Mouse (Mus musculus) frontal cortex, postnatal 25 days (tissue): Measurements from ENCODE around the gene Samd10.

Experiments used
- DNase-seq, 2 experiments: peaks; one replicate each; pipeline ENCODE4 v3.0.0; 2022; ENCODE audit warnings: low spot score in 2 of 2

The Samd10 gene

GRCm38 (mm10) chr2:181598454-181599351, at the start of gene Samd10:
Gene Samd10, minus strand, starts transcription at chr2:181599212.
- no peak for DNase-seq

- no peak for DNase-seq
Measured at GRCm38 (mm10) chr2:181646626-181647472, 47.8 kb upstream of the Samd10 start.

GRCm38 (mm10) chr2:181645666-181646065, 46.7 kb upstream of the Samd10 start:
- DNase-seq = no peak

- DNase-seq = no peak
Measured at GRCm38 (mm10) chr2:181644361-181644760, 45.3 kb upstream of the Samd10 start.

- no peak for DNase-seq
Measured at GRCm38 (mm10) chr2:181635865-181636264, 36.9 kb upstream of the Samd10 start.

GRCm38 (mm10) chr2:181632624-181633023, 33.6 kb upstream of the Samd10 start:
- DNase-seq = no peak

- no peak for DNase-seq
Measured at GRCm38 (mm10) chr2:181628471-181628870, 29.5 kb upstream of the Samd10 start.

GRCm38 (mm10) chr2:181623401-181623800, 24.4 kb upstream of the Samd10 start:
- DNase-seq = no peak

- DNase-seq = no peak
Measured at GRCm38 (mm10) chr2:181618761-181619495, 19.9 kb upstream of the Samd10 start.

- DNase-seq = no peak
Measured at GRCm38 (mm10) chr2:181602367-181602766, 3.4 kb upstream of the Samd10 start.

- no peak for DNase-seq
Measured at GRCm38 (mm10) chr2:181601751-181602145, 2.7 kb upstream of the Samd10 start.

- peak; percentile 93 to 95 for DNase-seq
Measured at GRCm38 (mm10) chr2:181600828-181601750, 2.1 kb upstream of the Samd10 start.

- no peak for DNase-seq
Measured at GRCm38 (mm10) chr2:181600226-181600758, 1.3 kb upstream of the Samd10 start.

GRCm38 (mm10) chr2:181597378-181598061, 1.5 kb downstream of the Samd10 start:
- no peak for DNase-seq

- no peak for DNase-seq
Measured at GRCm38 (mm10) chr2:181596221-181596960, 2.6 kb downstream of the Samd10 start.

- no peak for DNase-seq
Measured at GRCm38 (mm10) chr2:181594946-181595696, 3.9 kb downstream of the Samd10 start.

GRCm38 (mm10) chr2:181593937-181594336, 5.1 kb downstream of the Samd10 start:
- DNase-seq = no peak

GRCm38 (mm10) chr2:181593042-181593421, 6.0 kb downstream of the Samd10 start:
- DNase-seq = no peak
